Mouse (Mus musculus): Measurements from ENCODE around the gene Ntrk2.

- TF ChIP-seq POLR2A (IDR thresholded peaks at IDR 0.05; ENCODE audit: low read depth, low read length) (no peak), CTCF (IDR thresholded peaks at IDR 0.05; ENCODE audit: extremely low read depth, insufficient read length, insufficient replicate concordance, low read depth, low read length) (no peak)
Measured at GRCm38 (mm10) chr13:59089016-59089415, 282.6 kb downstream of the Ntrk2 start.
